Mouse (Mus musculus) stomach, embryonic 14.5 days (tissue): Measurements from ENCODE around the gene Syt6. TPM values are rescaled to one million over a fixed set of nuclear protein-coding genes. Genes with fewer than 3 reads are reported as not detected.

ENCODE experiments used
- ATAC-seq: fragments of 200-750 bp; cut with Nextera tagmentation; 2 replicates; pipeline ENCODE4 v1.8.0; 2017; ENCODE audit warnings: low read depth, moderate TSS enrichment; ENCODE audit not compliant: insufficient number of reproducible peaks, insufficient read depth, low FRiP score
- H3K27ac ChIP-seq: fragments of 300-500 bp; sonication (generic); 2 replicates; pipeline ENCODE4 v1.5.1; 2014; ENCODE audit warnings: mild to moderate bottlenecking, low read length, moderate library complexity, mixed read lengths
- H3K27me3 ChIP-seq: fragments of 300-500 bp; sonication (generic); 2 replicates; pipeline ENCODE4 v1.6.1; 2014; ENCODE audit warnings: low read length, control low read depth, mixed read lengths; ENCODE audit not compliant: control insufficient read depth, insufficient read depth
- H3K36me3 ChIP-seq: fragments of 300-500 bp; sonication (generic); 2 replicates; pipeline ENCODE4 v1.6.1; 2014; ENCODE audit warnings: mild to moderate bottlenecking, control low read depth, low read length, moderate library complexity, mixed read lengths; ENCODE audit not compliant: control insufficient read depth, insufficient read depth
- H3K4me1 ChIP-seq: fragments of 300-500 bp; sonication (generic); 2 replicates; pipeline ENCODE4 v1.6.1; 2014; ENCODE audit warnings: low read length, control low read depth, mixed read lengths; ENCODE audit not compliant: control insufficient read depth, insufficient read depth
- H3K4me2 ChIP-seq: fragments of 300-500 bp; sonication (generic); replicated peaks from 2 replicates; pipeline ENCODE4 v1.6.1; 2014; ENCODE audit warnings: low read depth, low read length, control low read depth
- H3K4me3 ChIP-seq: fragments of 300-500 bp; sonication (generic); 2 replicates; pipeline ENCODE4 v1.5.1; 2014; ENCODE audit warnings: low read depth, low read length, control low read depth
- H3K9ac ChIP-seq: fragments of 300-500 bp; sonication (generic); replicated peaks from 2 replicates; pipeline ENCODE4 v1.6.1; 2014; ENCODE audit warnings: low read depth, mild to moderate bottlenecking, control low read depth, low read length, moderate library complexity, mixed read lengths
- H3K9me3 ChIP-seq: fragments of 300-500 bp; sonication (generic); 2 replicates; pipeline ENCODE4 v1.6.1; 2016; ENCODE audit warnings: low read depth, low read length, control low read depth; ENCODE audit not compliant: control insufficient read depth
- WGBS: fragments of 180-500 bp; shearing (Covaris S2); extraction: QIAGEN DNeasy Blood & Tissue Kit; methylation state at CpG from one replicate; pipeline ENCODE4 v1.1.7; 2014; 5-methylcytosine and 5-hydroxymethylcytosine counted together
- polyA plus RNA-seq: library from polyadenylated mRNA; unstranded; fragments of >200 nt; fragmentation: Nextera tagmentation; extraction: Ambion mirVana; gene quantifications from 2 replicates; pipeline ENCODE4 v1.2.1, GENCODE M21; 2014

Syt6 gene
- polyA plus RNA-seq, 1 experiment from 2014 or later = 3.4 TPM

DNA sequence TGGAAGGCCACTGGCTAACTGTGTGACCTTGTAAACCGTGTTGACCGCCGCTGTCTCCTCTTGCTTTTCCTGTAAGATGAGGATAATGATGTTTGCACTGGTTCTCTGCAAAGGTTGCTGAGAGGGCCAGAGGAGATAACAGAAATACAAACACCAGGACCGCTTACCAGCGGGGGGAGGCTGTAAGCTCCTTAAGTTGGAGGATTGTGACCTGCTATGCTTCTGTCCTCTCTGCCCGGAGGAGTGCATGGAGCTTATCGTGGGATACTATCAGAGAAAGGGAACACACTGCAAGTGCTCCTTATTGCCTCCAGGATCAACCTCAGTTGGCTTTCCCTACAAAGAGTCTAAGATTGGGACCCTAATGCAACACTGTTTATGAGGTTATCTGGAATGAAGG, 97.7 kb downstream of the Syt6 start:
- WGBS = 21% methylated on average over 7 of the region's 7 CpGs
- ATAC-seq = no peak
- no peaks in the 10 kb centered on the region for H3K36me3 ChIP-seq

DNA sequence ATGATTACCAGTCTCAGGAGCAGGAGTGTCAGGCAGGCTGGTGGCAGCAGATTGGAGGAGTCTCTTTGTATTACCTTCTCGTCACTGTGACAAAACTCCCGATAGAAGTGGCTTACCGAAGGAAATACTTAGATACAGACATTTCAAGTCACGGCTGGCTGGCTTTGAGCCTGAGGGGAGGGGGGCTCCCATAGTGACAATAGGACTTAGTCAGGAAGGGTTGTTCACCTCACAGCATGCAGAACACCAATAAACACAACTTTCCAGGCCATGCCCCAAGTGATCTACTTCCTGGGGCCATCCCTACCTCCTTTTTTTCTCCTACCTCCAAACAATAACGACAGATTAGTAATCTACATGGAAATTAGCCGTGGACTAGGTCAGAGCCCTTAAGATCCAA, 103.8 kb downstream of the Syt6 start:
- H3K9me3 ChIP-seq = no peaks in the 10 kb centered on the region
- no peaks in the 10 kb centered on the region for H3K4me1 ChIP-seq
- H3K9ac ChIP-seq = no peak overlapping the region
- H3K36me3 ChIP-seq = no peaks in the 10 kb centered on the region
- 50% methylated on average over 6 of the region's 6 CpGs for WGBS
- no peak overlapping the region for H3K27ac ChIP-seq
- no peaks in the 10 kb centered on the region for H3K27me3 ChIP-seq
- H3K4me3 ChIP-seq = no peak overlapping the region
- H3K4me2 ChIP-seq = no peak overlapping the region
- ATAC-seq = no peak

More for the DNA sequence above, 97.7 kb downstream of the Syt6 start:
- Histone ChIP-seq H3K9ac (no peak overlapping the region), H3K4me2 (no peak overlapping the region), H3K27ac (no peak overlapping the region), H3K9me3 (no peaks in the 10 kb centered on the region), H3K27me3 (no peaks in the 10 kb centered on the region), H3K4me1 (no peaks in the 10 kb centered on the region), H3K4me3 (no peak overlapping the region)

- H3K9me3 ChIP-seq = no peaks in the 10 kb centered on the region
- H3K36me3 ChIP-seq = no peaks in the 10 kb centered on the region
- no peak for ATAC-seq
- no peak overlapping the region for H3K9ac ChIP-seq
- 52% methylated on average over 4 of the region's 4 CpGs for whole genome bisulfite sequencing
- H3K4me1 ChIP-seq = no peaks in the 10 kb centered on the region
- H3K27me3 ChIP-seq = no peaks in the 10 kb centered on the region
- no peak overlapping the region for H3K4me2 ChIP-seq
- no peak overlapping the region for H3K4me3 ChIP-seq
- no peak overlapping the region for H3K27ac ChIP-seq
These were observed 107.4 kb downstream of the Syt6 start for GRCm38 (mm10) chr3:103682473-103682872.

GRCm38 (mm10) chr3:103683234-103683965, 108.4 kb downstream of the Syt6 start:
- H3K27me3 ChIP-seq = no peaks in the 10 kb centered on the region
- WGBS = 9% methylated on average over 21 of the region's 21 CpGs
- H3K36me3 ChIP-seq = no peaks in the 10 kb centered on the region
- H3K4me1 ChIP-seq = no peaks in the 10 kb centered on the region
- ATAC-seq = no peak
- no peak overlapping the region for H3K4me3 ChIP-seq
- no peaks in the 10 kb centered on the region for H3K9me3 ChIP-seq
- H3K27ac ChIP-seq = no peak overlapping the region
- H3K9ac ChIP-seq = no peak overlapping the region
- H3K4me2 ChIP-seq = no peak overlapping the region; the same call in 1 of the 2 replicates

DNA sequence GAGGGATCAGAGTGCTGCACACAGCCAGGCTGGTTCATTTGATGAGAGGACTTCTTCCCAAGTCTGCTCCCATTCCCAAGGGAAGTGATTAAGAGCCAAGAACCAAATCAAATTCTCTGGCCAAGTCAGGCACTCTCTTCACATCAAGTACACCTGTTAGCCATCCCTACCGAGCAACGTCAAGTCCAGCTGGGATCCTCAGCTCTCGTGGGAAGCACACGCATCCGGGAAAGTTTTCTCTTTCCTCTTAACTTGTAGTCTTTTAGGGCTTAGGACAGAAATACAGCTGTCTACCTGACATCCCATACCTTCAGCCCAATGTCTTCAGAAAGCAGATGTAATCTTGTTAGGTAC, 108.9 kb downstream of the Syt6 start:
- no peaks in the 10 kb centered on the region for H3K4me1 ChIP-seq
- H3K4me2 ChIP-seq = no peak overlapping the region
- H3K9me3 ChIP-seq = no peaks in the 10 kb centered on the region
- no peaks in the 10 kb centered on the region for H3K27me3 ChIP-seq
- no peak for ATAC-seq
- no peak overlapping the region for H3K4me3 ChIP-seq
- no peak overlapping the region for H3K9ac ChIP-seq
- WGBS = 27% methylated on average over 5 of the region's 5 CpGs
- H3K27ac ChIP-seq = no peak overlapping the region
- H3K36me3 ChIP-seq = no peaks in the 10 kb centered on the region

DNA sequence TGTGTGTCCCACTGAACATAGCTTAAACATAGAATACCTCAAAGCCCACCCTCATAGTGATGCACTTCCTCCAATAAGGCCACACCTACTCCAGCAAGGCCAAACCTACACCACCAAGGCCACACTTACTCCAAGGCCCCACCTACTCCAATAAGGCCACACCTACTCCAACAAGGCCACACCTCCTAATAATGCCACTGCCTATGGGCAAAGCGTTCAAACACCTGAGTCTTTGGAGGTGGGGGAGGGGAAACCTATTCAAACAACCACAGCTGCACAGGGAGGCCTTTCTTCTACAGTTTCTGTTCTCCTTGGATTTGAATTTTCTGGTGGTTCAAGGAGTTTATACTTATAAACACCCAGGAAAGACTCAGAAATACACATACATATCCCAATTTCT, 114.0 kb downstream of the Syt6 start:
- WGBS = 48% methylated on average over 1 of the region's 1 CpGs

DNA sequence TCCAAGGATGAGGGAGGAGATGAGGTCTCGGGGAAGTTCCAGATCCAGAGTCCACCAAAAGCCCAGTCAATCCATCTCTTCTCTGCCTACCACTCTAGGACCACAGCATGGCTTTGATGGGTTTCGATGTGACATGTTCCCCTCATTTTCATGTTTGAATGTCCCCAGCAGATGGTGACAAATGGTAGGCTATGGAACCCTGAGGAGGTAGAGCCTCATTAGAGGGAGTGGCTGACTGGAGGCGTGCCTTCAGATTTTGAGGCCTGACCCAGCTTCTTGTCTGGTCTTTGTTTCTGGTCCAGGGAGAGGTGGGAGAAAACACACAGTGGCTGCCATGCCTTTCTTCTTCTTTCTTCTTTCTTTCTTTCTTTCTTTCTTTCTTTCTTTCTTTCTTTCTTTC, 115.5 kb downstream of the Syt6 start:
- no peaks in the 10 kb centered on the region for H3K9me3 ChIP-seq
- no peaks in the 10 kb centered on the region for H3K4me1 ChIP-seq
- no peaks in the 10 kb centered on the region for H3K36me3 ChIP-seq
- H3K9ac ChIP-seq = no peak overlapping the region
- 88% methylated on average over 3 of the region's 3 CpGs for WGBS
- no peak overlapping the region for H3K4me3 ChIP-seq
- H3K27me3 ChIP-seq = no peaks in the 10 kb centered on the region
- H3K27ac ChIP-seq = no peak overlapping the region
- H3K4me2 ChIP-seq = no peak overlapping the region
- no peak for ATAC-seq

More for the DNA sequence above, 114.0 kb downstream of the Syt6 start:
- H3K27ac ChIP-seq = no peak overlapping the region
- H3K4me1 ChIP-seq = no peaks in the 10 kb centered on the region
- no peak for ATAC-seq
- no peak overlapping the region for H3K4me3 ChIP-seq
- no peaks in the 10 kb centered on the region for H3K9me3 ChIP-seq
- H3K36me3 ChIP-seq = no peaks in the 10 kb centered on the region
- H3K9ac ChIP-seq = no peak overlapping the region
- no peaks in the 10 kb centered on the region for H3K27me3 ChIP-seq
- no peak overlapping the region for H3K4me2 ChIP-seq
